Mouse (Mus musculus) cortical plate, adult 2 months (tissue): Measurements from ENCODE around the gene Catsper1.

ENCODE experiments used
- CTCF ChIP-seq: fragments of 200-500 bp; IDR thresholded peaks from 2 replicates; pipeline ENCODE4 v1.5.1; 2011; ENCODE audit warnings: mild to moderate bottlenecking, control low read depth, low read length; ENCODE audit not compliant: insufficient read depth; ENCODE audit errors: extremely low read depth
- POLR2A ChIP-seq: fragments of 200-500 bp; IDR thresholded peaks from 2 replicates; pipeline ENCODE4 v1.6.1; 2011; ENCODE audit warnings: mild to moderate bottlenecking, low read length, control low read depth; ENCODE audit not compliant: insufficient read depth; ENCODE audit errors: extremely low read depth

GRCm38 (mm10) chr19:5334741-5335140 lies 800 bp upstream of the Catsper1 start:
- TF ChIP-seq POLR2A: no peak
- no peak for TF ChIP-seq CTCF
